Comparison of ENCODE assay signal across 25 mouse cellular contexts in the genomic region with DNA sequence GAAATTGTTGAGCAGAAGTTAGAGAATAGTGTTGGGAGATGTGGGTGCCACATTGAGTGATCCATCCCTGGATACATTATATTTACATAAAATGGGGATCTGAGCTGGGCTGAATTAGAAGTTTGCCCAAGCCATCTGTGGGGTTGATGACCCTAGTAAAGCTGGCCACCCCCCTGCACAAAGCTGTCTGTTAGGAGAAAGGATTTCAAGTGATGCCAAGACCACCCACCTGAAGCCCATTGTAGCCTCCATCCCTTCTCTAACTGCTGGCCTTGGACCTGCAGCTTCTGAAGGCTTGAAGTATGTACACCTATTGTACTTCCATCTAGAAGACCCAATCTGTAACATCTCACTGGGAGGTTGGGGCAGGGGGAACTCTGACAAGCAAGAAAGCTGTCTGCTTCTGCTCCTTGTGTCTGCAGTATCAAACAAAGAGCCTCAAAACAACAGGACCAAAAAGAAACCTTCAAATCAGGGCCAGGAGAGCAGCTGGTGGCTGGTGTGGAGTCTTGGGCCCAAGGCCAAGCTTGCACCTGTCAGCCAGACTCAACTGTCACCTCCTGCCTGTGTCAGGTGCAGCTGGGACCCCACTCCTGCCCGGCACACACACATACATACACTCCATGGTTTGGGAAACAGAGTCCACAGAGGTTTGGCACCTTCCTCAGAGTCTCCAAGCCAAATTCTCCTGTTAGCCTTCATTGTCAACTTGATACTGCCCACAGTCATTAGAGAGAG.
"Had no signal": no experiment of that assay in that cellular context is flagged by ENCODE, and none has a peak within 500 bp of the region (broad histone marks: within the 10 kb centered on the region; RNA-seq: fewer than 3 reads in every experiment).

No protein-coding gene starts in this region.

- H3K4me3 ChIP-seq: heart, adult 2 months; heart, embryonic 13.5 days; heart, embryonic 15.5 days; hindbrain, embryonic 13.5 days; kidney, embryonic 15.5 days; limb, embryonic 13.5 days; limb, embryonic 15.5 days; liver, embryonic 12.5 days had no signal

- H3K9ac ChIP-seq: heart, embryonic 13.5 days; heart, embryonic 15.5 days; hindbrain, embryonic 13.5 days; kidney, embryonic 15.5 days; limb, embryonic 13.5 days; limb, embryonic 15.5 days; liver, embryonic 12.5 days; liver, embryonic 14.5 days had no signal

- DNase-seq: gastrocnemius, postnatal 14 days; gastrocnemius, postnatal 36 days; heart, adult 11 months; heart, adult 2 months; heart, postnatal 14 days; heart, postnatal 36 days; kidney, adult 11 months; kidney, adult 2 months; kidney, adult 9 months; kidney, postnatal 14 days; kidney, postnatal 36 days; layer of hippocampus, adult 9-11 months; layer of hippocampus, postnatal 36 days had no signal

- H3K36me3 ChIP-seq: heart, embryonic 13.5 days; heart, embryonic 15.5 days; hindbrain, embryonic 13.5 days; kidney, embryonic 15.5 days; limb, embryonic 13.5 days; limb, embryonic 15.5 days; liver, embryonic 12.5 days had no signal

- H3K27me3 ChIP-seq: kidney, embryonic 15.5 days had no signal

- H3K4me2 ChIP-seq: heart, embryonic 11.5 days; heart, embryonic 13.5 days; heart, embryonic 15.5 days; hindbrain, embryonic 13.5 days; kidney, embryonic 15.5 days; limb, embryonic 13.5 days; limb, embryonic 15.5 days; liver, embryonic 12.5 days had no signal

- H3K27ac ChIP-seq: heart, adult 2 months; heart, embryonic 13.5 days; heart, embryonic 15.5 days; kidney, embryonic 15.5 days; kidney, postnatal 0 days; limb, embryonic 13.5 days; limb, embryonic 15.5 days; liver, embryonic 12.5 days; liver, embryonic 14.5 days had no signal

- ATAC-seq: hindbrain, embryonic 16.5 days; intestine, embryonic 16.5 days; liver, embryonic 12.5 days had no signal

- H3K9me3 ChIP-seq: heart, embryonic 13.5 days; heart, embryonic 15.5 days; hindbrain, embryonic 13.5 days; kidney, embryonic 15.5 days; limb, embryonic 13.5 days; limb, embryonic 15.5 days; liver, embryonic 12.5 days had no signal

- H3K4me1 ChIP-seq: heart, embryonic 15.5 days; liver, embryonic 12.5 days had no signal
